Mouse (Mus musculus) Patski (cell line): ENCODE data around the gene Dhx34. TPM values are rescaled to one million over a fixed set of nuclear protein-coding genes. Genes with fewer than 3 reads are reported as not detected.

Experiments
- ATAC-seq: fragments of 100-300 bp; one replicate; pipeline ENCODE4 v1.8.0; 2021
- CTCF ChIA-PET: fragments of 350-600 bp; sonication (Branson Sonifier 250); formaldehyde crosslinking; loops from one replicate; lab custom pipeline; 2022; ENCODE audit warnings: inconsistent platforms; lab: Charles Lee
- POLR2A ChIA-PET: fragments of 350-600 bp; sonication (Branson Sonifier 250); formaldehyde crosslinking; loops from one replicate; lab custom pipeline; 2022; ENCODE audit warnings: antibody characterized with exemption, inconsistent platforms; lab: Charles Lee
- DNase-seq: peaks from one replicate; pipeline ENCODE4 v3.0.0-alpha.2; 2011; ENCODE audit warnings: low read depth, low spot score
- H3K27me3 ChIP-seq: fragments of 371-371 bp; one replicate; pipeline ENCODE4 v1.5.1; 2021
- CTCF ChIP-seq: fragments of 100-300 bp; IDR thresholded peaks from one replicate; pipeline ENCODE4 v1.5.1; 2021
- in situ Hi-C: fragments of 300-500 bp; cut with MboI; formaldehyde crosslinking; loops from 3 replicates; pipeline ENCODE4 v1.11.1; 2018; ENCODE audit warnings: low pct_unique_long_range_greater_than_20kb, mixed read lengths
- polyA plus RNA-seq: library from polyadenylated mRNA; unstranded; gene quantifications from one replicate; pipeline ENCODE4 v1.2.3, GENCODE M21; 2021

The Dhx34 gene
- polyA plus RNA-seq, 1 experiment from 2014 or later = 15.1 TPM

DNA sequence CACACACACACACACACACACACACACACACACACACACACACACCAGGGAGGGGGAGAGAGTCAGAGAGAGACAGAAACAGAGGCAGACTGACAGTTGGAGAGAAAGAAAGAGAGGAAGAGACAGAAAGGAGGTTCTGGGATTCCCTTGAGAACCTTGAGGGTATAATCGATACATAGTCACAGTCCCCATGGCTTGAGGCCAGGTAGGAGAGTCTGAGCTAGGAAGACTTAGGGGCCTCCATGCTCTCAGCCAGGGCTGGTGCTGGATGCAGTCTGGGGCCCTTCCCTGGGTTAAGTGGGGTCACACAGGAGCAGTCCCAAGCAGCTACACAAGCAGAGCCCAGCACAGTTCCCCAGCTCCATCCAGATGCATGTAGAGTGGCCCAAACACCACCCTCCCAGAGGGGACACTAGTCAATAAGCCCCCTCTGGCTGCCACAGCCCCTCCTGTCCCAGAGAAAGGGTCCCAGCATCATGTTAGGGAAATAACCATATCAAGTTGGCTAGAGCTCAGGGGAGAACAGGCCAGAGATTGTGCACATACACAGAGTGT is 49.2 kb downstream of the Dhx34 start:
- CTCF ChIA-PET = interaction anchor here (1.1 to 3.3 kb wide), 3 partner anchors 16 to 75 kb away, joined by 3 to 10 read pairs (median 4); partner anchors contain the start of gene Napa
- in situ Hi-C loops = no loop called here
- ATAC-seq = no peak
- TF ChIP-seq CTCF = no peak
- no peak for DNase-seq
- POLR2A ChIA-PET = interaction anchor here (0.6 kb wide), 1 partner anchor 11 kb away, joined by 3 read pairs; no protein-coding TSS in a partner anchor
- H3K27me3 ChIP-seq = peaks cover 4% of the 10 kb centered on the region

DNA sequence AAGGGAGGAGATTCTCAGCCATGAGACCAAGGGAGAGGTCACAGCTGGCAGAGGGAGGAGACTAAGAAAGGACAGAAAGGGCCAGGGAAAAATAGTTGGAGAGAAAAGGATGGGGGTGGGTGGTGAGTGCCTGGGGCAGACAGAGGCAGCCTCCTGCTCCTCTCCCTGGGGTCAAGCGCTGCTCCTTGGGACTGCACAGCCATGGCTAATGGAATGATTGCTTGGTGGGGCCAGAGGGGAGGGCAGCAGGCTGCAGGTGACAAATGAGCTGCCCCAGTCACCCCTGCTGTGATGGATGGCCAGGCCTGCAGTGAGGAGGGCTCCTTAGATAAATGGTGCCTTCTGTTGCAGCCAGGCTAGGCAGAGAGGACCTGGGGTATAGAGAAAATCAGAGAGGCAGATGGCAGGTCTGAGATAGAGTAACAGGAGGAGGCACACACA is 49.7 kb downstream of the Dhx34 start:
- H3K27me3 ChIP-seq = peaks cover 4% of the 10 kb centered on the region
- ChIA-PET POLR2A (interaction anchor here (0.6 kb wide), 1 partner anchor 11 kb away, joined by 3 read pairs; no protein-coding TSS in a partner anchor), CTCF (interaction anchor here (3.3 kb wide), 1 partner anchor 19 kb away, joined by 10 read pairs; no protein-coding TSS in a partner anchor)
- no peak for TF ChIP-seq CTCF
- in situ Hi-C loops = no loop called here
- ATAC-seq (no peak), DNase-seq (no peak)

GRCm38 (mm10) chr7:16162036-16162435 is 59.8 kb downstream of the Dhx34 start:
- DNase-seq = no peak
- in situ Hi-C loops = no loop called here
- ChIA-PET CTCF (no interaction called here), POLR2A (no interaction called here)
- TF ChIP-seq CTCF = no peak
- peaks cover 3% of the 10 kb centered on the region for H3K27me3 ChIP-seq
- ATAC-seq = no peak

GRCm38 (mm10) chr7:16161302-16161701 is 60.5 kb downstream of the Dhx34 start:
- DNase-seq = no peak
- peaks cover 3% of the 10 kb centered on the region for H3K27me3 ChIP-seq
- ChIA-PET CTCF (no interaction called here), POLR2A (no interaction called here)
- in situ Hi-C loops = no loop called here
- TF ChIP-seq CTCF = no peak
- ATAC-seq = no peak

- no peak for DNase-seq
- TF ChIP-seq CTCF = no peak
- no peak for ATAC-seq
- POLR2A ChIA-PET = no interaction called here
- in situ Hi-C loops = no loop called here
- peaks cover 3% of the 10 kb centered on the region for H3K27me3 ChIP-seq
- CTCF ChIA-PET = no interaction called here
Observed at GRCm38 (mm10) chr7:16160702-16161101, 61.1 kb downstream of the Dhx34 start.

DNA sequence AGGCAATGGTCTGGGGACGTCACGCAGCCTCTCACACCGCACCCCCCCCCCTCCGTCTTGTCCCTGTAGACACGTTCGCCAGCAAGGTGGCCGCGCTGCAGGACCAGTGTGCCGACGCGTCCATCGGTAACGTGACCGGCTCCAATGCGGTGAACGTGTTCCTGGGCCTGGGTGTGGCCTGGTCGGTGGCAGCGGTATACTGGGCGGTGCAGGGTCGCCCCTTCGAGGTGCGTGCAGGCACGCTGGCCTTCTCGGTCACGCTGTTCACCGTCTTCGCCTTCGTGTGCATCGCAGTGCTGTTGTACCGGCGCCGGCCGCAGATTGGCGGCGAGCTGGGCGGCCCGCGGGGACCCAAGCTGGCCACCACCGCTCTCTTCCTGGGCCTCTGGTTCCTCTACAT is 63.1 kb downstream of the Dhx34 start:
- POLR2A ChIA-PET = no interaction called here
- no peak for DNase-seq
- TF ChIP-seq CTCF = no peak
- in situ Hi-C loops = no loop called here
- no peak for ATAC-seq
- CTCF ChIA-PET = no interaction called here
- peaks cover 3% of the 10 kb centered on the region for H3K27me3 ChIP-seq

GRCm38 (mm10) chr7:16156105-16156714 is 65.6 kb downstream of the Dhx34 start:
- DNase-seq (no peak), ATAC-seq (no peak)
- POLR2A ChIA-PET = no interaction called here
- CTCF ChIA-PET = interaction anchor here (0.9 to 1.6 kb wide), 5 partner anchors 17 to 100 kb away, joined by 3 to 4 read pairs (median 3); partner anchors contain the start of genes Kptn and Napa
- in situ Hi-C loops = no loop called here
- no peak for TF ChIP-seq CTCF
- peaks cover 3% of the 10 kb centered on the region for H3K27me3 ChIP-seq

DNA sequence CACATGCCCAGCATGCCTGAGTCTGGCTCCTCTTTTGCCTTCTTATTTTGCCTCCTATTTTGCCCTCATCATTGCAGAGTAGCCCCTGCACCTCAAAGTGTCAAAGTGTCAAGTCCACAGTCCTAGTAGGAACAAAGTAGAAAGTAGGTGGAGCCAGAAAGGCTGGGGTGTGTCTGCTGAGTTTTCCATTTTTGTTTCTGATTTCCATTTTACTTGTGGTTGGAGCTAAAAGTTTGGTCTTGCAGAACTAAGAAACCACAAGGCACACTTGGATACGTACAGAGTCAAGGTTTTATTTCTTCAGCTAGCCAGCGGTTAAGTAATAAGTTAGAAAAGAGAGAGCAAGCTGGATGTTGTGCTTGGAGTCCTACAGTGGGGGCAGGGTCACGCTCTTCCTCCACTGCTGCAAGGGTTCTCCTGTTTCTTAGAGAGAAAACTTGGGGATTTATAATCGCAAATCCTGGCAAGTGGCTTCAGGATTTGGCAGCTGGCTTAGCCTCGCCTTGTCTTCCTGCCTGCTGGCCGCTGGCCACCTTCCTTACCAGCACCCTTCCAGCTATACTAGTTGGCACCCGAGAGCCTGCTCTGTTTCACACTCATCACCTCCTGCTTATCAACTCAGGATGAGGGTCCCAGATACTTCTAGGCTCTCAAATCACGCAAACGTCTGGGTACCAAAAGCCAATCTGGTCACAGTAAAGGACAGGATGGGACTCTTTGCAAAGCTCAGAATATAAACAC is 66.5 kb downstream of the Dhx34 start:
- in situ Hi-C loops = no loop called here
- no peak for TF ChIP-seq CTCF
- DNase-seq (peak; percentile 19), ATAC-seq (peak; percentile 19)
- ChIA-PET POLR2A (no interaction called here), CTCF (interaction anchor here (1.2 to 1.8 kb wide), 4 partner anchors 24 to 172 kb away, joined by 4 to 9 read pairs (median 4); partner anchors contain the start of gene Napa)
- H3K27me3 ChIP-seq = peaks cover 3% of the 10 kb centered on the region

DNA sequence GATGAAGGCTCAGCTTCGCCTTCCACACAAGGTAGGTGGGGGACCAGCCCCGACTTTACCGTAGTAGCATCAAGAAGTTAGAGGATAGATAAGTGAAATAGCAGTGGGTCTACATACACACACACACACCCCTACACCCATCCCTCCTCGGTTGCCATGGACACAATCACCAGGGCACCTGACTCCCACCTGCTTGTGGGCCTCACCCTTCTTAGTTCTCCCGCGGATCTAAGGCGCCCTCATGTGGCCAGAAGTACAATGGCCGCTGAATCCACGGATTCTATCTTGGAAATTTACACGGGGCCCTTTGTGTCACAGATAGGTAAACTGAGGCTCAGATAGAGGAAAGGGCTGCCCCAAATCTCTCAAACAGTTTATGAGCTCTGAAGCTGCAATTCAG is 68.3 kb downstream of the Dhx34 start:
- DNase-seq (no peak), ATAC-seq (no peak)
- CTCF ChIA-PET = interaction anchor here (0.8 to 2.1 kb wide), 4 partner anchors 20 to 102 kb away, joined by 3 to 10 read pairs (median 6); partner anchors contain the start of genes Meis3 and Napa
- POLR2A ChIA-PET = interaction anchor here (1.1 kb wide), 1 partner anchor 21 kb away, joined by 3 read pairs; the partner anchor contains the start of gene Meis3
- peak; percentile 87 for TF ChIP-seq CTCF
- in situ Hi-C loops = no loop called here
- peaks cover 11% of the 10 kb centered on the region for H3K27me3 ChIP-seq
